Mouse (Mus musculus) myocyte (in vitro differentiated cells): ENCODE results near the gene Rbfox2. TPM values are rescaled to one million over a fixed set of nuclear protein-coding genes. Genes with fewer than 3 reads are reported as not detected.

ENCODE experiments used
- H3K27me3 ChIP-seq: one replicate; pipeline ENCODE4 v1.6.1; 2011; ENCODE audit not compliant: control insufficient read depth, insufficient read depth, insufficient read length
- H3K36me3 ChIP-seq: one replicate; pipeline ENCODE4 v1.6.1; 2011; ENCODE audit not compliant: control insufficient read depth, insufficient read depth
- H3K4me2 ChIP-seq: one replicate; pipeline ENCODE4 v1.6.1; 2011; ENCODE audit warnings: low read depth, control low read depth
- H3K4me3 ChIP-seq: one replicate; pipeline ENCODE4 v1.5.1; 2011; ENCODE audit warnings: mild to moderate bottlenecking, control low read depth, moderate library complexity
- H3K79me2 ChIP-seq: one replicate; pipeline ENCODE4 v1.6.1; 2011; ENCODE audit not compliant: control insufficient read depth, insufficient read depth
- H3ac ChIP-seq: one replicate; pipeline ENCODE4 v1.6.1; 2011; ENCODE audit not compliant: control insufficient read depth, insufficient read length
- CEBPB ChIP-seq: IDR thresholded peaks from 2 replicates; pipeline ENCODE4 v1.6.1; 2011; ENCODE audit warnings: mild to moderate bottlenecking, moderate library complexity; ENCODE audit not compliant: poor library complexity, insufficient read depth, severe bottlenecking
- E2F4 ChIP-seq: IDR thresholded peaks from one replicate; pipeline ENCODE4 v1.6.1; 2011; ENCODE audit warnings: mild to moderate bottlenecking, control low read depth, moderate library complexity; ENCODE audit not compliant: insufficient read depth
- MAX ChIP-seq: IDR thresholded peaks from one replicate; pipeline ENCODE4 v1.6.1; 2011; ENCODE audit warnings: low read depth, mild to moderate bottlenecking, control low read depth
- MYOD1 ChIP-seq, 3 experiments: IDR thresholded peaks; one replicate each; pipeline ENCODE4 v1.6.1; 2011; ENCODE audit warnings: control low read depth in 2 of 3, low read depth in 2 of 3, mild to moderate bottlenecking in 2 of 3, moderate library complexity in 1 of 3; ENCODE audit not compliant: insufficient read length in 2 of 3, control insufficient read depth in 1 of 3
- MYOG ChIP-seq, 3 experiments: IDR thresholded peaks; one replicate each; pipeline ENCODE4 v1.6.1; 2011; ENCODE audit warnings: control low read depth in 2 of 3, low read depth in 2 of 3, mild to moderate bottlenecking in 2 of 3; ENCODE audit not compliant: insufficient read length in 2 of 3, control insufficient read depth in 1 of 3, insufficient read depth in 1 of 3
- POLR2A ChIP-seq: IDR thresholded peaks from one replicate; pipeline ENCODE4 v1.6.1; 2011; ENCODE audit warnings: low read depth, mild to moderate bottlenecking, control low read depth, moderate library complexity; ENCODE audit not compliant: insufficient read length
- POLR2AphosphoS2 ChIP-seq: IDR thresholded peaks from one replicate; pipeline ENCODE4 v1.6.1; 2011; ENCODE audit warnings: low read depth, control low read depth; ENCODE audit not compliant: insufficient read length
- REST ChIP-seq: IDR thresholded peaks from one replicate; pipeline ENCODE4 v1.6.1; 2011; ENCODE audit warnings: mild to moderate bottlenecking, control low read depth, moderate library complexity; ENCODE audit not compliant: insufficient read depth, insufficient read length
- SRF ChIP-seq: IDR thresholded peaks from one replicate; pipeline ENCODE4 v1.6.1; 2011; ENCODE audit warnings: low read depth; ENCODE audit not compliant: control insufficient read depth, insufficient read length
- TCF12 ChIP-seq: IDR thresholded peaks from one replicate; pipeline ENCODE4 v1.6.1; 2011; ENCODE audit warnings: mild to moderate bottlenecking, control low read depth; ENCODE audit not compliant: poor library complexity, insufficient read depth, severe bottlenecking
- TCF3 ChIP-seq: IDR thresholded peaks from one replicate; pipeline ENCODE4 v1.6.1; 2011; ENCODE audit warnings: low read depth, control low read depth; ENCODE audit not compliant: insufficient read length
- USF1 ChIP-seq: IDR thresholded peaks from one replicate; pipeline ENCODE4 v1.6.1; 2011; ENCODE audit warnings: low read depth, mild to moderate bottlenecking, control low read depth, moderate library complexity
- polyA plus RNA-seq: library from polyadenylated mRNA; unstranded; fragments of >200 nt; fragmentation: generic; extraction: Trizol; gene quantifications from one replicate; pipeline ENCODE4 v1.2.1, GENCODE M21; 2012; ENCODE audit warnings: missing spikeins

Gene Rbfox2
- polyA plus RNA-seq, 1 experiment, result 136 TPM

DNA sequence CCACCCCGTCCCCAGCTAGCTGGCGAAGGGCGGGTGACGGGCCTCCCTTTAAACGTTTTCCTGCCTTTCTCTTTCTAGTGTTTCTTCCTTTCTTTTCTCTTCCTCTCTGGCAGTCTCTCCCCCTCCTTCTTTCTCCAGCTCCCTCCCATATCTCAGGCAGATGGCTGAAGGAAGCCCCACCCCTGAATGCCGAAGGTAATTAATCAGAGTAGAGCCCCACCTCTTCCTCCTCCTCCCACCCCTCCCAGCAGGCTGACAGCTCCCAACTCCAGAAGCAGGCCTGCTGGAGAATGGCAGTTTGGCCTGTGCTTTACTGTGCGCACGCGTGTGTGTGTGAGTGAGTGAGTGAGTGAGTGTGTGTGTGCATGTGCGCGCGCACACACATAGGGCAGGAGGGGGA lies 153.2 kb downstream of the Rbfox2 start:
- H3K79me2 ChIP-seq, result peaks cover 95% of the 10 kb centered on the region
- H3K27me3 ChIP-seq, result no peaks in the 10 kb centered on the region
- H3K4me2 ChIP-seq, result peak overlapping the region; percentile 71
- peak overlapping the region; percentile 52 for H3ac ChIP-seq
- H3K36me3 ChIP-seq, result peaks cover 12% of the 10 kb centered on the region
- TF ChIP-seq MYOG (IDR thresholded peaks at IDR 0.05; ENCODE audit: control insufficient read depth in 1 of 3, insufficient read depth in 1 of 3, insufficient read length in 2 of 3, low read depth in 2 of 3) (peak in 2 of 3 experiments; percentile 45 to 55), MAX (peak; percentile 59), SRF (no peak), USF1 (no peak), MYOD1 (IDR thresholded peaks at IDR 0.05; ENCODE audit: control insufficient read depth in 1 of 3, insufficient read length in 2 of 3, low read depth in 2 of 3) (peak in 2 of 3 experiments; percentile 28 to 43), POLR2A (peak; percentile 72), POLR2AphosphoS2 (peak; percentile 88)
- peak overlapping the region; percentile 69 for H3K4me3 ChIP-seq

GRCm38 (mm10) chr15:77153088-77153546 lies 153.7 kb downstream of the Rbfox2 start:
- H3K27me3 ChIP-seq, result no peaks in the 10 kb centered on the region
- peak overlapping the region; percentile 69 for H3K4me3 ChIP-seq
- TF ChIP-seq SRF, result no peak
- TF ChIP-seq MAX, result no peak
- TF ChIP-seq TCF12, result no peak
- TF ChIP-seq MYOG (IDR thresholded peaks at IDR 0.05; ENCODE audit: control insufficient read depth in 1 of 3, insufficient read depth in 1 of 3, insufficient read length in 2 of 3, low read depth in 2 of 3), result no peak
- no peak for TF ChIP-seq TCF3
- TF ChIP-seq POLR2AphosphoS2, result no peak
- no peak for TF ChIP-seq REST
- TF ChIP-seq E2F4, result no peak
- no peak for TF ChIP-seq CEBPB
- H3K36me3 ChIP-seq, result peaks cover 15% of the 10 kb centered on the region
- H3K4me2 ChIP-seq, result peak overlapping the region; percentile 71
- peaks cover 95% of the 10 kb centered on the region for H3K79me2 ChIP-seq
- peak overlapping the region; percentile 52 for H3ac ChIP-seq

- TF ChIP-seq POLR2A, result peak; percentile 27
- TF ChIP-seq MYOD1 (IDR thresholded peaks at IDR 0.05; ENCODE audit: control insufficient read depth in 1 of 3, insufficient read length in 2 of 3, low read depth in 2 of 3), result no peak
- TF ChIP-seq POLR2AphosphoS2, result peak; percentile 60
- Histone ChIP-seq H3K79me2 (peaks cover 95% of the 10 kb centered on the region), H3K36me3 (peaks cover 17% of the 10 kb centered on the region), H3K4me3 (peak overlapping the region; percentile 69), H3K4me2 (peak overlapping the region; percentile 71), H3ac (peak overlapping the region; percentile 52), H3K27me3 (no peaks in the 10 kb centered on the region)
These were observed 154.3 kb downstream of the Rbfox2 start for GRCm38 (mm10) chr15:77152336-77153087.

GRCm38 (mm10) chr15:77151816-77152215 lies 155.0 kb downstream of the Rbfox2 start:
- TF ChIP-seq E2F4, result no peak
- no peak for TF ChIP-seq TCF12
- peak; percentile 87 for TF ChIP-seq POLR2AphosphoS2
- TF ChIP-seq MAX, result no peak
- no peak for TF ChIP-seq SRF
- TF ChIP-seq USF1, result no peak
- no peak for TF ChIP-seq CEBPB
- peak; percentile 47 for TF ChIP-seq POLR2A
- TF ChIP-seq MYOD1 (IDR thresholded peaks at IDR 0.05; ENCODE audit: control insufficient read depth in 1 of 3, insufficient read length in 2 of 3, low read depth in 2 of 3), result no peak
- peaks cover 24% of the 10 kb centered on the region for H3K36me3 ChIP-seq
- peak overlapping the region; percentile 69 for H3K4me3 ChIP-seq
- no peaks in the 10 kb centered on the region for H3K27me3 ChIP-seq
- peak overlapping the region; percentile 24 for H3ac ChIP-seq
- H3K4me2 ChIP-seq, result peak overlapping the region; percentile 71
- H3K79me2 ChIP-seq, result peaks cover 95% of the 10 kb centered on the region

DNA sequence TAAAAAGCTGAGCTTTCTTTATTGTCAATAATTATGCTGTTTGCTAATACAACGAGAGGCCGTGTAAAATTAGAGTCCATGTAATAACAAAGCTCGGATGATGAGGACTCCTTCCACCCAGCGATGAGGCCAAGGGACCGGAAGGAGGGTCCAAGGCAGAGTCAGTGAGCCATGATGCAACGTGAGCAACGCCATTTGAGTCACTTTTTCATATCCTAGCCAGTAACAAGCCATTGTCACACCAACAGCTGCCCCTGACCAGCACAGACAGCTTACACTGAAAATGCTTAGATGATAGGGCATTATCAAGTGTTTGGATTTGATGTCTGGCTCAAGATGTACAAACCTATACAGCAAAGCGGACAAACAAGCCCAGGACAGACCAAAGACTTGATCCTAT lies 155.6 kb downstream of the Rbfox2 start:
- H3K27me3 ChIP-seq, result no peaks in the 10 kb centered on the region
- peak overlapping the region; percentile 24 for H3ac ChIP-seq
- TF ChIP-seq USF1 (no peak), MYOD1 (IDR thresholded peaks at IDR 0.05; ENCODE audit: control insufficient read depth in 1 of 3, insufficient read length in 2 of 3, low read depth in 2 of 3) (peak in 2 of 3 experiments; percentile 49 to 79), POLR2AphosphoS2 (peak; percentile 99), TCF3 (no peak), MAX (no peak), CEBPB (peak; percentile 93), TCF12 (no peak), E2F4 (no peak), REST (no peak), MYOG (IDR thresholded peaks at IDR 0.05; ENCODE audit: control insufficient read depth in 1 of 3, insufficient read depth in 1 of 3, insufficient read length in 2 of 3, low read depth in 2 of 3) (peak in 1 of 3 experiments; percentile 72), SRF (no peak), POLR2A (peak; percentile 95)
- peak overlapping the region; percentile 71 for H3K4me2 ChIP-seq
- H3K79me2 ChIP-seq, result peaks cover 97% of the 10 kb centered on the region
- H3K36me3 ChIP-seq, result peaks cover 31% of the 10 kb centered on the region
- H3K4me3 ChIP-seq, result peak overlapping the region; percentile 69
